Mouse (Mus musculus): ENCODE data around the gene Smpdl3b.

GRCm38 (mm10) chr4:132776764-132777163 is 19.7 kb upstream of the Smpdl3b start:
- TF ChIP-seq POLR2A (IDR thresholded peaks at IDR 0.05; ENCODE audit: extremely low read depth, insufficient read depth, low read length) (no peak), CTCF (IDR thresholded peaks at IDR 0.05; ENCODE audit: low read depth, low read length) (peak; percentile 73)
